Mouse (Mus musculus) neural tube, embryonic 14.5 days (tissue): ENCODE data around the gene Mybphl. TPM values are rescaled to one million over a fixed set of nuclear protein-coding genes. Genes with fewer than 3 reads are reported as not detected.

Source experiments
- ATAC-seq: fragments of 200-750 bp; cut with Nextera tagmentation; 2 replicates; pipeline ENCODE4 v1.8.0; 2017; ENCODE audit warnings: low read depth, mild to moderate bottlenecking, moderate TSS enrichment, moderate library complexity
- H3K27ac ChIP-seq: fragments of 300-500 bp; sonication (generic); 2 replicates; pipeline ENCODE4 v1.5.1; 2014; ENCODE audit warnings: low read depth, mild to moderate bottlenecking, control low read depth, low read length, moderate library complexity, mixed read lengths
- H3K27me3 ChIP-seq: fragments of 300-500 bp; sonication (generic); 2 replicates; pipeline ENCODE4 v1.6.1; 2014; ENCODE audit warnings: low read length; ENCODE audit not compliant: control insufficient read depth, insufficient read depth
- H3K36me3 ChIP-seq: fragments of 300-500 bp; sonication (generic); 2 replicates; pipeline ENCODE4 v1.6.1; 2014; ENCODE audit warnings: low read length, mixed read lengths; ENCODE audit not compliant: control insufficient read depth, insufficient read depth
- H3K4me1 ChIP-seq: fragments of 300-500 bp; sonication (generic); 2 replicates; pipeline ENCODE4 v1.6.1; 2014; ENCODE audit warnings: low read length; ENCODE audit not compliant: control insufficient read depth, insufficient read depth
- H3K4me2 ChIP-seq: fragments of 300-500 bp; sonication (generic); 2 replicates; pipeline ENCODE4 v1.6.1; 2014; ENCODE audit warnings: mild to moderate bottlenecking, low read depth, low read length, control low read depth
- H3K4me3 ChIP-seq: fragments of 300-500 bp; sonication (generic); 2 replicates; pipeline ENCODE4 v1.5.1; 2014; ENCODE audit warnings: low read depth, low read length, control low read depth, mixed read lengths
- H3K9ac ChIP-seq: fragments of 300-500 bp; sonication (generic); replicated peaks from 2 replicates; pipeline ENCODE4 v1.6.1; 2014; ENCODE audit warnings: low read depth, mild to moderate bottlenecking, control low read depth, low read length, mixed read lengths
- H3K9me3 ChIP-seq: fragments of 300-500 bp; sonication (generic); 2 replicates; pipeline ENCODE4 v1.6.1; 2016; ENCODE audit warnings: low read length; ENCODE audit not compliant: control insufficient read depth
- WGBS: fragments of 180-500 bp; shearing (Covaris S2); extraction: QIAGEN DNeasy Blood & Tissue Kit; methylation state at CpG from one replicate; pipeline ENCODE4 v1.1.7; 2014; 5-methylcytosine and 5-hydroxymethylcytosine counted together
- polyA plus RNA-seq: library from polyadenylated mRNA; unstranded; fragments of >200 nt; fragmentation: Nextera tagmentation; extraction: Ambion mirVana; gene quantifications from 2 replicates; pipeline ENCODE4 v1.2.1, GENCODE M21; 2014

Gene Mybphl
- polyA plus RNA-seq, 1 experiment from 2014 or later: 0.48 TPM

DNA sequence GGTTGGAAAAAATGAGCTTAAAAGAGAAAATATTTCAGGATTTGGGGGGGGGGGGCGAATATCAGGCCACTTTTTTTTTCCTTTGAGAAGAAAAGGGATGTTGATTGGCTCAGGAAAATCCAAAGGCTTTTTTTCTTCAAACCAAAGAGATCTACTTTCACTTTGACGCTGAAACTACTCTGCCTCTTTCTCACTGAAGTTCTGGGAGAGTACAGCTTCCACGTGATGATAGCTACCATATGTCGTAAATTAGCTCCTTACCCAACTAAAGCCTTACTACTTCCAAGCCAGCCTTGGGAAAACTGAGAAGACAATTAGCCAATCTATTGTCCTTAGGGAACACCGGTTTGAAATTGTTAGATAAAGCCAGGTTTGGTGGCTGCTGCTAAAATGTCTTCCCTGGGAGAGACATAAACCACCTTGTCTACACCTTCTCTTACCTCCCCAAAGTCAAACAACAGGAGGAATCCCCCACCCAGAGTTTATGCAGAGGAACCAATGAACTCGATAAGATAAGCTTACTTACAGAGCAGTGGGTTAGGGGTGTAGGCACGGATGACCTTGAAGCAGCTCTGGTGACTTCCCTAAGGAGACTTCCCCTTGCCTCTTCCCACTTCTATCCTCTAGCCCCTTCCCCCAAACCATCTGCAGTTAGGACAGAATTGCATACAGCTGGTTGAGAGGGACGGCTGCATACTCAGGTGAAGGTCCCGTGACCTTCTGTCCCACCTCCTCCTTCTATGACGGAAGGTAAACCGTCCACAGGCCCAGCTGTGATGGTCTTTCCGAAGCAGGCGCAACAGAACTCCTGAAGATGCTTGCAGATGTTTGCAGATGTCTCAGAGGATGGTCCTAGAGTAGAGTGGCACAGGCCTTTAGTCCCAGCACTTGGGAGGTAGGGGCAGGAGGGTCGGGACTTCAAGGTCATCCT, 17.5 kb downstream of the Mybphl start:
- WGBS: 73% methylated on average over 14 of the region's 14 CpGs
- Histone ChIP-seq H3K9me3 (no peaks in the 10 kb centered on the region), H3K9ac (no peak overlapping the region), H3K27ac (no peak overlapping the region), H3K27me3 (no peaks in the 10 kb centered on the region), H3K4me1 (no peaks in the 10 kb centered on the region), H3K36me3 (no peaks in the 10 kb centered on the region), H3K4me2 (no peak overlapping the region), H3K4me3 (no peak overlapping the region)
- ATAC-seq: no peak

GRCm38 (mm10) chr3:108383485-108384354, 19.0 kb downstream of the Mybphl start, which contains the start of gene Psrc1:
Gene Psrc1, plus strand, starts transcription at chr3:108383839.
- no peak within 1 kb of the TSS for H3K27ac ChIP-seq
- H3K9me3 ChIP-seq: no peaks in the 10 kb centered on the region
- H3K4me1 ChIP-seq: no peaks in the 10 kb centered on the region
- H3K27me3 ChIP-seq: no peaks in the 10 kb centered on the region
- peak within 1 kb of the TSS; percentile 48 for H3K4me2 ChIP-seq
- 1% methylated on average over 44 of the region's 44 CpGs for WGBS
- H3K36me3 ChIP-seq: no peaks in the 10 kb centered on the region
- H3K9ac ChIP-seq: peak within 1 kb of the TSS; percentile 34
- peak; percentile 93 for ATAC-seq
- peak within 1 kb of the TSS; percentile 51 for H3K4me3 ChIP-seq

DNA sequence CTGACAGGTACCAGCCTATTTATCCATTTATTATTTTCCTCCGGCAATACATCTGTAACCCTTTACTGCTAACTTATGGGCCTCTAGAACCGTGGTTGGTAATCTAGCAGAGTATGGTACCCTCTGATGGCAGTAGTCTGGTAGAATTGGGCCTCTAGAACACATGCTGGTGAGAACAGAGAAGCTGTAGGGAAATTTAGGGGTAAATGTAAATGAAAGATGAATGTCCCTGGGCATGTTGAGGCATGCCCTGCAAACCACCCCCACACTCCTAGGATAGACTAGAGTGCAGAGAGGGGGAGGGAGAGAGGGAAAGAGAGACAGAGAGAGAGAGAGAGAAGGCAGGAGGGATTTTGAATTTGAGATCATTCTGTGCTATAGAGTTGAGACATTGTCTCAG, 19.7 kb downstream of the Mybphl start:
- WGBS: 49% methylated on average over 2 of the region's 2 CpGs
- H3K9ac ChIP-seq: no peak overlapping the region

GRCm38 (mm10) chr3:108386186-108386585, 21.5 kb downstream of the Mybphl start:
- Histone ChIP-seq H3K27me3 (no peaks in the 10 kb centered on the region), H3K4me1 (no peaks in the 10 kb centered on the region), H3K27ac (no peak overlapping the region), H3K36me3 (no peaks in the 10 kb centered on the region), H3K9ac (no peak overlapping the region), H3K9me3 (no peaks in the 10 kb centered on the region), H3K4me3 (no peak overlapping the region), H3K4me2 (no peak overlapping the region)
- WGBS: 92% methylated on average over 10 of the region's 10 CpGs
- no peak for ATAC-seq

More for the DNA sequence above, 19.7 kb downstream of the Mybphl start:
- Histone ChIP-seq H3K36me3 (no peaks in the 10 kb centered on the region), H3K9me3 (no peaks in the 10 kb centered on the region), H3K27ac (no peak overlapping the region), H3K4me1 (no peaks in the 10 kb centered on the region), H3K4me2 (peak overlapping the region; percentile 48), H3K27me3 (no peaks in the 10 kb centered on the region), H3K4me3 (peak overlapping the region; percentile 51; the same call in 1 of the 2 replicates)
- no peak for ATAC-seq

DNA sequence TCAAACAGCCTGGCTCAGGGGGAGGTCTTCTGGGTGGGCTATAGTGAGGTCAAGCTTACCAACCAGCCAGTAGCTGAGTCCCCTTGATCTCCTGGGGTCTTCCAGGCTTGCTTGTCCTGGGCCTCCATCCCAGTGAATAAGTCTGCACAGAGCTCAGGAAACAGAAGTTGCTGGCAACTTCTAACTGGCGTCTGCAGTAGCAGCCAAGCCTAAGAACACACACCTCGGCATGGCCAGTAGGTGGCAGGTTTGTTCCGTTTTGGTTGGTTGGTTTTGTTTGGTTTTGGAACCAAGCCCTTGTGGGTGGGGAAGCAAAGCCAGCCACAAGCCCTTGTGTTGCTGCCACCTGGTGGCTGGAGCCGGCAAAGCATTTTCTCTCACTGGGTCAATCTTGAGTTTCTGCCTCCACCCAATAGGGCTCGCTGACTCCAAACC, 24.4 kb downstream of the Mybphl start:
- H3K4me2 ChIP-seq: no peak overlapping the region
- no peaks in the 10 kb centered on the region for H3K4me1 ChIP-seq
- H3K9ac ChIP-seq: no peak overlapping the region
- H3K9me3 ChIP-seq: no peaks in the 10 kb centered on the region
- 2% methylated on average over 5 of the region's 5 CpGs for WGBS
- peaks cover 17% of the 10 kb centered on the region for H3K36me3 ChIP-seq
- no peak overlapping the region for H3K4me3 ChIP-seq
- no peaks in the 10 kb centered on the region for H3K27me3 ChIP-seq
- peak; percentile 71 for ATAC-seq
- no peak overlapping the region; the same call in 1 of the 2 replicates for H3K27ac ChIP-seq

DNA sequence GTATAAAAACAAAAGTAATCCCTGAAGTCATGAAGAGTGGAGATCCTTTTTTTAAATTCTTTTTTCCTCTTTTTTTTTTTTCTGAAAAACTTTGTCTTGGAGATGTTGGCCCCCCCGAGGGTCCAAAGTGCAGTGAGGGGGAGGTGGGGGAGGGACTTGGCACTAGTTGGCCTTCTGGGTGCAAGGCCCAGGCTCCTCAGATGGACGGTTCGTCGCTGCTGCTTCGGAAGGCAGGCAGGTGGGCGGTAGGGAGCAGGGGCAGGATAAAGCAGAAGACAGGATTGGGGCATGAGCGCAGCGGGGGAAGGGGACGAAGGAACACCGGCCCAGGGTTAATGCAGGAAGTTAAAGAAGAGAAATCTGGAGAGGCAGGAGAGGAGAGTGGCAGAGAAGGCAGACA, 27.6 kb downstream of the Mybphl start:
- Histone ChIP-seq H3K36me3 (peaks cover 47% of the 10 kb centered on the region), H3K4me1 (no peaks in the 10 kb centered on the region), H3K27me3 (no peaks in the 10 kb centered on the region), H3K9ac (no peak overlapping the region), H3K4me2 (no peak overlapping the region), H3K4me3 (no peak overlapping the region), H3K9me3 (no peaks in the 10 kb centered on the region), H3K27ac (no peak overlapping the region)
- no peak for ATAC-seq
- 20% methylated on average over 10 of the region's 10 CpGs for WGBS

DNA sequence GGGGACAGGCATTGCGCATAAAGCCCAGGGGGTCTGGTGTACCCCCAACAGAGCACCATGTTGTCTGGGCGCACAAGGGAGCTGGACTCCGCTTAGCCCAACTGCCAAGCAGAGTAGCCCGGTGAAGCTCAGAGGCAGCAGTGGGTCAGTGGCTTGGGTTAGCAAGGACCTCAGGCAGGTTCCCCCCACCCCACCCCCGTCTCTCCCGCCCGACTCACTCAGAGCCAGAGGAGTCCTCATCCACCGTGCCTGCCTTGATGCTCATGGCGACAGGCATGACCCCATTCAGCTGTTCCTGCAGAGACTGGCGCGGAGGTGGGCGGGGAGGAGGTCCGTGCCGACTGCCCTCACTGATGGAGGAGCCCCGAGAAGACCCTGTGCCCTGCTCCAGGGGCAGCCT, 28.1 kb downstream of the Mybphl start:
- WGBS: 42% methylated on average over 15 of the region's 15 CpGs
- H3K4me3 ChIP-seq: no peak overlapping the region
- H3K9ac ChIP-seq: no peak overlapping the region
- no peaks in the 10 kb centered on the region for H3K4me1 ChIP-seq
- no peak overlapping the region for H3K27ac ChIP-seq
- no peak for ATAC-seq
- no peaks in the 10 kb centered on the region for H3K9me3 ChIP-seq
- no peaks in the 10 kb centered on the region for H3K27me3 ChIP-seq
- H3K36me3 ChIP-seq: peaks cover 52% of the 10 kb centered on the region
- H3K4me2 ChIP-seq: no peak overlapping the region

- peaks cover 78% of the 10 kb centered on the region for H3K36me3 ChIP-seq
- no peak overlapping the region for H3K4me3 ChIP-seq
- H3K4me1 ChIP-seq: 0 out of 2 replicates have a peak, but pooled peaks cover 3% of the 10 kb centered on the region
- H3K27me3 ChIP-seq: no peaks in the 10 kb centered on the region
- H3K4me2 ChIP-seq: no peak overlapping the region
- H3K9me3 ChIP-seq: no peaks in the 10 kb centered on the region
- H3K9ac ChIP-seq: no peak overlapping the region
- H3K27ac ChIP-seq: no peak overlapping the region
- 96% methylated on average over 9 of the region's 9 CpGs for WGBS
- no peak for ATAC-seq
These were observed 33.6 kb downstream of the Mybphl start for GRCm38 (mm10) chr3:108398281-108398680.
